Mouse (Mus musculus) stomach, embryonic 15.5 days (tissue): ENCODE measurements around the gene A930033H14Rik. TPM values are rescaled to one million over a fixed set of nuclear protein-coding genes. Genes with fewer than 3 reads are reported as not detected.

Experiments used
- ATAC-seq: fragments of 200-750 bp; cut with Nextera tagmentation; 2 replicates; pipeline ENCODE4 v1.8.0; 2017; ENCODE audit warnings: low read depth, moderate number of reproducible peaks, moderate TSS enrichment; ENCODE audit not compliant: insufficient read depth, low FRiP score
- H3K27ac ChIP-seq: fragments of 300-500 bp; sonication (generic); 2 replicates; pipeline ENCODE4 v1.5.1; 2015; ENCODE audit warnings: mild to moderate bottlenecking, inconsistent platforms
- H3K27me3 ChIP-seq: fragments of 300-500 bp; sonication (generic); replicated peaks from 2 replicates; pipeline ENCODE4 v1.6.1; 2015; ENCODE audit warnings: inconsistent platforms
- H3K36me3 ChIP-seq: fragments of 300-500 bp; sonication (generic); 2 replicates; pipeline ENCODE4 v1.6.1; 2015; ENCODE audit warnings: inconsistent platforms
- H3K4me1 ChIP-seq: fragments of 300-500 bp; sonication (generic); 2 replicates; pipeline ENCODE4 v1.6.1; 2015; ENCODE audit warnings: inconsistent platforms
- H3K4me2 ChIP-seq: fragments of 300-500 bp; sonication (generic); 2 replicates; pipeline ENCODE4 v1.6.1; 2015; ENCODE audit warnings: mild to moderate bottlenecking, inconsistent platforms
- H3K4me3 ChIP-seq: fragments of 300-500 bp; sonication (generic); replicated peaks from 2 replicates; pipeline ENCODE4 v1.5.1; 2015; ENCODE audit warnings: inconsistent platforms
- H3K9ac ChIP-seq: fragments of 300-500 bp; sonication (generic); 2 replicates; pipeline ENCODE4 v1.6.1; 2015; ENCODE audit warnings: inconsistent platforms
- H3K9me3 ChIP-seq: fragments of 300-500 bp; sonication (generic); 2 replicates; pipeline ENCODE4 v1.6.1; 2016; ENCODE audit warnings: inconsistent platforms
- WGBS: fragments of 180-500 bp; shearing (Covaris S2); methylation state at CpG from one replicate; pipeline ENCODE4 v1.1.7; 2015; 5-methylcytosine and 5-hydroxymethylcytosine counted together
- polyA plus RNA-seq: library from polyadenylated mRNA; unstranded; fragments of >200 nt; fragmentation: Nextera tagmentation; extraction: Ambion mirVana; gene quantifications from 2 replicates; pipeline ENCODE4 v1.2.1, GENCODE M21; 2015

A930033H14Rik gene
- 2.7 TPM in 2 replicates for polyA plus RNA-seq

DNA sequence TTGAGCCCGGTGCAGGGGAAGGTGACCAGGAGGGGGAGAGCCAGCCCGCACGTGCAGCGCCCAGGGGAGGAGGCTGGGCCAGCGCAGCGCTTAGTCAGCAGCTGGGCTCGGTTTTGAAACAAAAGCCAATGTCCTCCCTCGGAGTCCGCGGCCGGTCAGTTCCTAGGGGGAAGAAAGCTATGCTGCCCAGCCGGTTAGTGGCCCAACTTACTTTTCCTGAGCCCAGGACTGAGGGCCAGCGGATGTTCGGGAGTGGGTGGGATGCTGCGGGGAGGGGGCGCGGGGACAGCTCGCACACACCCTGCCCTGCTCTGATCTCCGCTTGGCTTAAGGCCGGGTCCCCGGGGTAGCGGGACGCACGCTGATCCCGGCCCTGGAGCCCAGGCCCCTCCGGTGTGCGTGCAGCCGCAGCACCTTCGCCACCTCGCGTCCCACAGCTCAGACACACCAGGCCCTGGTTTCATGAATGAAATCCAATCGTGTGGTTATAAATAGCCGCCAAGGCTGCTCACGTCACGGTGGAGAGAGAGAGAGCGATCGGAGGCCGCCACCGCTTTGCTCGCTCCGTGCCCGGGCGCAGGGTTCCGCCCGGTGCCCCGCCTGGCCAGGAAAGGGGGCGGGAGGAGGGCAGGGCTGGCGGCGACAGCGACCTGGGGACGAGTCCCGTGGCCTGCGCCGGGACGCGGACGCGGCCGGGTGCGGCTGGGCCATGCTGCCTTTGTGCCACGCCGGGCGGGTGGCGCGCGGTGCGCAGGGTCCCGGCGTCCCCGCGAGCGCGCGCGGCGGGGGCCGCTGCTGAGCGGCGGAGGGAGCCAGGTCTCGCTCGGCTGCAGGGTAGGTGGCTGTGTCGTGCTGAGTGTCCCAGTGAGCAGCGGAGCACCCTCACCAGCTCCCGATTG is at the start of gene A930033H14Rik:
A930033H14Rik (minus strand) TSS at position 557 of the 899 bp plus-strand sequence.
- 0 out of 2 replicates have a peak, but pooled peaks cover 6% of the 10 kb centered on the region for H3K36me3 ChIP-seq
- peak within 1 kb of the TSS; percentile 87 for H3K4me3 ChIP-seq
- peaks cover 17% of the 10 kb centered on the region for H3K4me1 ChIP-seq
- WGBS, result under 1% methylated on average over 82 of the region's 84 CpGs
- H3K9ac ChIP-seq, result peak within 1 kb of the TSS; percentile 91
- peak; percentile 91 for ATAC-seq
- H3K4me2 ChIP-seq, result peak within 1 kb of the TSS; percentile 82
- H3K27me3 ChIP-seq, result no peaks in the 10 kb centered on the region
- H3K9me3 ChIP-seq, result no peaks in the 10 kb centered on the region
- peak within 1 kb of the TSS; percentile 100 for H3K27ac ChIP-seq

DNA sequence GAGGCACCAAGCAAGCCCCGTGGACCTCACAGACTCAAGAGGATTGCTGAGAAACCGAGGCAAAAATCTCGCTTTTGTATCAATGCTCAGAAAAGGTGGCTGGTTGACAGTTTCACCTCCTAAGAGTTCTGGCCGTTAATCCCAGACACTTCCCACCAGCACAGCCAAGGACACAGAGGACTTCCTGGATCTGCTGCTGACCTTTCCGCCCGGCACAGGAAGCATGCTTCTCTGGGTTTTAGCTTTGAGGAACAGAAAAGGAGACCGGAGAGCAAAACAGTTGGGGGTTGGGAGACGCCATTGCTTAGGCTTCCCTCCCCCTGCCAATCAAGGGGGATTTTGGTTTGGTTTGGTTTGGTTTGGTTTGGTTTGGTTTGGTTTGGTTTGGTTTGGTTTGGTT is 47.0 kb upstream of the A930033H14Rik start:
- no peak overlapping the region for H3K9ac ChIP-seq

DNA sequence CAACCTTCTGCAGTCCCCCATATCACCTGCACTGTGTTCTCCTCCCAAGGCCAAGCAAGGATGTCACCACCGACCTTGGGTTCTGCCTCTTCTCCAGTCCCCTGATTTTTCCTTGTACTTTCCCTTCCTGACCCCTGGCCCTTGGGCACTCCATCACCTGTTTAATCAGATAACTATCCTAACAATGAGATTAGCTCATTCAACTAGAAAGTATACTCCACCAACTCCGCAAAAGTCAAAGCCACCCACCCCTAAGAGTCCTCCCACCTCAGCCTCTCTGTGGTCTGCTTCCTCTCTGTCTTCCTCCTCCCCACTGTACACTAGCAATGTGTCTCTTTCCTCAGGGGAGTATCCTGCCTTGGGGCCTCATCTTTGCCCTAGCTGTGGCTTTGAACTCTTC is 46.3 kb upstream of the A930033H14Rik start:
- Histone ChIP-seq H3K27ac (peak overlapping the region; percentile 61), H3K4me3 (no peak overlapping the region), H3K27me3 (no peaks in the 10 kb centered on the region), H3K9me3 (no peaks in the 10 kb centered on the region), H3K4me1 (peaks cover 30% of the 10 kb centered on the region), H3K36me3 (peaks cover 6% of the 10 kb centered on the region; the same call in 1 of the 2 replicates), H3K4me2 (no peak overlapping the region), H3K9ac (no peak overlapping the region)
- ATAC-seq, result no peak
- 32% methylated on average over 2 of the region's 2 CpGs for WGBS

More for the DNA sequence above, 47.0 kb upstream of the A930033H14Rik start:
- WGBS, result 85% methylated on average over 8 of the region's 8 CpGs
- peaks cover 26% of the 10 kb centered on the region for H3K4me1 ChIP-seq
- no peaks in the 10 kb centered on the region for H3K27me3 ChIP-seq
- H3K36me3 ChIP-seq, result peaks cover 6% of the 10 kb centered on the region; the same call in 1 of the 2 replicates
- no peak overlapping the region for H3K27ac ChIP-seq
- H3K9me3 ChIP-seq, result no peaks in the 10 kb centered on the region
- ATAC-seq, result no peak
- no peak overlapping the region for H3K4me2 ChIP-seq
- H3K4me3 ChIP-seq, result no peak overlapping the region

- H3K9me3 ChIP-seq, result no peaks in the 10 kb centered on the region
- peak overlapping the region; percentile 61 for H3K27ac ChIP-seq
- no peak overlapping the region for H3K4me2 ChIP-seq
- 42% methylated on average over 9 of the region's 9 CpGs for WGBS
- H3K9ac ChIP-seq, result no peak overlapping the region
- peaks cover 33% of the 10 kb centered on the region for H3K4me1 ChIP-seq
- H3K36me3 ChIP-seq, result peaks cover 6% of the 10 kb centered on the region; the same call in 1 of the 2 replicates
- no peaks in the 10 kb centered on the region for H3K27me3 ChIP-seq
- H3K4me3 ChIP-seq, result no peak overlapping the region
- no peak for ATAC-seq
These were observed 45.7 kb upstream of the A930033H14Rik start for GRCm38 (mm10) chr10:69258588-69258987.

- H3K9me3 ChIP-seq, result no peaks in the 10 kb centered on the region
- 79% methylated on average over 6 of the region's 6 CpGs for WGBS
- H3K27me3 ChIP-seq, result no peaks in the 10 kb centered on the region
- H3K36me3 ChIP-seq, result peaks cover 6% of the 10 kb centered on the region; the same call in 1 of the 2 replicates
- H3K4me2 ChIP-seq, result no peak overlapping the region
- no peak overlapping the region for H3K27ac ChIP-seq
- no peak overlapping the region for H3K4me3 ChIP-seq
- H3K9ac ChIP-seq, result no peak overlapping the region
- no peak for ATAC-seq
- peaks cover 30% of the 10 kb centered on the region for H3K4me1 ChIP-seq
These were observed 44.8 kb upstream of the A930033H14Rik start for GRCm38 (mm10) chr10:69257592-69258133.

DNA sequence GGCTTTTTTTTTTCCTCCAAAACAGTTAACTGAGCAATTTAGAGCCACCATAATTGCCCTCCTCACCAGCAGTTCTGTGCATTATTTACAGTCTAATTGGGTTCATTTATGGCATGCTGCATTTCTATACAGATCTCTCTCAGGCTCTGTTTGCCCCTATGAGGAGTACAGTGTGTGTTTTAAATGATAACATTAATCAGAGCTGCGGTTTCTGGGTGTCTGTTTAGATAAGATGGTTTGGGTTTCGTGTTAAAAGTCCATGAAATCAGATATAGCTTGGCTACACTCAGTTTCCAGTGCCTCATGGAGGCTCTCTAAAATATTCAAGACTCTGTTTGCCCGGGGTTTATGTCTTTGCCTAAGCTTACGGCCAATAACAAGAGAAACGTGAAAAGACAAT is 42.7 kb upstream of the A930033H14Rik start:
- 33% methylated on average over 5 of the region's 5 CpGs for WGBS
- Histone ChIP-seq H3K4me2 (no peak overlapping the region), H3K27ac (no peak overlapping the region), H3K4me1 (peaks cover 27% of the 10 kb centered on the region), H3K9me3 (no peaks in the 10 kb centered on the region), H3K36me3 (peaks cover 10% of the 10 kb centered on the region; the same call in 1 of the 2 replicates), H3K4me3 (no peak overlapping the region), H3K9ac (no peak overlapping the region), H3K27me3 (no peaks in the 10 kb centered on the region)
- no peak for ATAC-seq

DNA sequence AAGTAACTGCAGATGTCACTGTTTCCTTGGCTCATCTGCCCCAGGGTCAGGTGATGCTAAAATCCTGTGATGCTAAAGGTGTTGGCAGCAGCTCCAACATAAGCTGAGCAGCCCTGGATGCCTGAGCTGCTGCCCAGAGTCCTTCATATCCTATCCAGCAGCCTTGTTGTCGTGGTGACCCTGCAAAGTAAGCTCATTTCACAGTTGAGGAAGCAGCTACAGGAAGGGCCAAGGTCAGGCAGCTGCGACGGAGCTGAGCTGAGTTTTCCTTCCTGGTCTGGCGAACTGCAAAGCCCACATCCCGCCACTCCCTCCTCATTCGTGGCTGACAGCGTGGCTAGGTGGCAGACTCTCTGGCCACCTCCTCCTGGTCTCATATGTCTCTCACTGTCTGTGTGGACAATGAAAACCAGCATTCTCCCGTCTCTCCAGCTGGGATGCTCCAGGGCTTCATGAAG is 41.5 kb upstream of the A930033H14Rik start:
- no peak overlapping the region for H3K9ac ChIP-seq
- H3K36me3 ChIP-seq, result peaks cover 7% of the 10 kb centered on the region; the same call in 1 of the 2 replicates
- peak; percentile 44; the same call in 1 of the 2 replicates for ATAC-seq
- peak overlapping the region; percentile 92 for H3K27ac ChIP-seq
- H3K4me2 ChIP-seq, result no peak overlapping the region
- no peaks in the 10 kb centered on the region for H3K27me3 ChIP-seq
- H3K9me3 ChIP-seq, result no peaks in the 10 kb centered on the region
- H3K4me3 ChIP-seq, result no peak overlapping the region
- peaks cover 27% of the 10 kb centered on the region for H3K4me1 ChIP-seq
- WGBS, result 15% methylated on average over 8 of the region's 8 CpGs

DNA sequence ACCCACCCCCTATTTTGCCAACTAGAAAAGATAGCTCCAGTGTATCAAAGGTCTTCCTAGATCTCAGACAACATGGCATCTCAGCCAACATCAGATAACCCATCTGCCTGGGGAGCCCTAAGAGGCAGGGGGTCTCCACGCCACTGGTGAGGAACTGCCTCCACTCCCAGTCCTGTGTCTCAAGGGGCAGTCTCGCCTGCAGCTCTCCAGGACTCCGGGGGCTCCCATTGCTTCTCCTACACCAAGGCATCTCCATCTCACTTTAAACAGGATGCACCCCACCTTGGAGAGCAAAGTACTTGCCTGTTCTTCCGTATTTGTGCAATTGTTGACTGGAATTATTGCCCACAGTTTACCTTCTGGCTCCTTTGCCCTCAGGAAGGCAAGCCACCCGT is 40.8 kb upstream of the A930033H14Rik start:
- H3K4me3 ChIP-seq, result no peak overlapping the region
- H3K9me3 ChIP-seq, result no peaks in the 10 kb centered on the region
- peak overlapping the region; percentile 92 for H3K27ac ChIP-seq
- no peaks in the 10 kb centered on the region for H3K27me3 ChIP-seq
- no peak overlapping the region for H3K9ac ChIP-seq
- H3K36me3 ChIP-seq, result peaks cover 9% of the 10 kb centered on the region; the same call in 1 of the 2 replicates
- H3K4me1 ChIP-seq, result peaks cover 27% of the 10 kb centered on the region
- WGBS, result 51% methylated on average over 5 of the region's 5 CpGs
- ATAC-seq, result peak; percentile 10; the same call in 1 of the 2 replicates
- no peak overlapping the region for H3K4me2 ChIP-seq

GRCm38 (mm10) chr10:69253075-69253685 is 40.3 kb upstream of the A930033H14Rik start:
- Histone ChIP-seq H3K9me3 (no peaks in the 10 kb centered on the region), H3K27ac (peak overlapping the region; percentile 92), H3K36me3 (peaks cover 11% of the 10 kb centered on the region; the same call in 1 of the 2 replicates), H3K9ac (no peak overlapping the region), H3K4me2 (no peak overlapping the region), H3K27me3 (no peaks in the 10 kb centered on the region), H3K4me3 (no peak overlapping the region), H3K4me1 (peaks cover 27% of the 10 kb centered on the region)
- ATAC-seq, result peak; percentile 85
- WGBS, result 12% methylated on average over 5 of the region's 5 CpGs

DNA sequence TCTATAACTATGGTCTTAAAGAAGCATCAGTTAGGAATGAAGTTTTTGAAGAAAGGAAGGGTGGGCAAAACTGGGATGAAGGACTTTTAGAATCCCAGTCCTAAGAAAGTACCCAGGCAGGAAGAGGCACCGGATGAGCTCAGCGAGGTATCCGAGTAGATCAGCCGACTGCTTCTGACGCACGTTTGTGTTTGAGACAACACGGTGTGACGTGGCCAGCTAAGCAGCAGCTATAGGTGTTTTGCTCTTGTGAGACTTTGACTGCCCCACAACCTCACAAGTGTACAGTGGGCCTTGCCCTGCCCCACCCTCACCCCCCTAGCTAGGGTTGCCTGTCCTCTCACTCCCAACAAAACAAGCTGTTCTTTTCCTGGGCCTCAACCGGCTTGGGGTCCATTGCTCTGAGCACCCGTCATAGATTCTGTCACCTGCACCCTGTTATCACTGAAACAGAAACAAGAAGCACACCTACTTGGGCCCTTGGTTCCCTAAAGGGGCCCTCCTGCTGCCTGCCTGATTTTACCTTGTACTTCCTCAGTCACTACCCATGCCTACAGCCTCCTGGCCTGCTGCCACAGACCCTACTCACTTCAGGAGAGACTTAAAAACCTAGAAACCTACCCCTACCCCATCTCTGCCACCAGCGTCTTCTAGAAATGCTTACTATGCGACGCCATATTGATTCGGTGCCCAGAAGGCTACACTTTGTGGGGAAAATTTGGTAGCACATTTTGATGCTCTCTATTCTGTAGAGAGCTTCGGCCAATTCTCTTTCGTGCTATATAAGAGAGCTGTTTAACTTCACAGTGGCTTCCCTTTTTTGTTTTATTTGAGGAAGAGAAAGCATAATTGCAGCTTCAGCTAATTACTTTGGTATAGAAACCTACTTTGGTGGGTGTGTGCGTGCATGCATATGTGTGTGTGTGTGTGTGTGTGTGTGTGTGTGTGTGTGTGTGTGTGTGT is 39.5 kb upstream of the A930033H14Rik start:
- Histone ChIP-seq H3K27ac (peak overlapping the region; percentile 92), H3K27me3 (no peaks in the 10 kb centered on the region), H3K4me2 (no peak overlapping the region), H3K36me3 (peaks cover 11% of the 10 kb centered on the region; the same call in 1 of the 2 replicates), H3K9me3 (no peaks in the 10 kb centered on the region), H3K4me1 (peaks cover 27% of the 10 kb centered on the region), H3K9ac (no peak overlapping the region), H3K4me3 (no peak overlapping the region)
- ATAC-seq, result no peak
- 75% methylated on average over 17 of the region's 17 CpGs for WGBS

DNA sequence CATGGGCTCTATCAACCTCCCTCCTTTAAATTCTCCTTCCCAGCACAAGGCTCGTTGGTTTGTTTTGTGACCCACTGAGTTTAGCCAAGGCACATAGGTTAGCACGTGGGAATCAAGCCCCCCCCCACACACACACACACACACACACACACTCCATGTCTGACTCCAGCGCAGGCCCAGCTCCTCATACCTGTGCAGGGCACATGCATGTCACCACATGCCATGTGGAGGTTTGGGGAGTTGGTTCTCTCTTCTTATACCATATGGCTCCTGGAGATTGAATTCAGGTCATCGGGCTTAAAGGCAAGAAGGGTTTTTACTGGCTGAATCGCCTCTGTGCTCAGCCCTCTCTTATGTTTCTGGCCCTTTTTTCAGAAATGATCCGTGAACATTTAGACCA is 38.4 kb upstream of the A930033H14Rik start:
- Histone ChIP-seq H3K27ac (no peak overlapping the region), H3K4me2 (no peak overlapping the region), H3K9me3 (no peaks in the 10 kb centered on the region), H3K36me3 (peaks cover 11% of the 10 kb centered on the region; the same call in 1 of the 2 replicates), H3K4me1 (peaks cover 27% of the 10 kb centered on the region), H3K27me3 (no peaks in the 10 kb centered on the region), H3K4me3 (no peak overlapping the region), H3K9ac (no peak overlapping the region)
- WGBS, result 86% methylated on average over 6 of the region's 6 CpGs
- no peak for ATAC-seq
